Mouse (Mus musculus): Measurements from ENCODE around the gene Pard3b. TPM values are rescaled to one million over a fixed set of nuclear protein-coding genes. Genes with fewer than 3 reads are reported as not detected.
A peak's percentile ranks its signal among the peaks of the same experiment; 100 is the strongest.

Pard3b gene
- polyA plus RNA-seq, 1 experiment from 2014 or later, result 8.8 TPM

- H3K4me1 ChIP-seq (ENCODE audit: control insufficient read depth, insufficient read depth, low read length), result peaks cover 3% of the 10 kb centered on the region
- ATAC-seq (ENCODE audit: low FRiP score) (no peak), DNase-seq (ENCODE audit: low spot score, missing footprints) (no peak)
- H3K27ac ChIP-seq (ENCODE audit: low read depth, low read length), result no peak overlapping the region
- no peak overlapping the region for H3K4me2 ChIP-seq
- no peaks in the 10 kb centered on the region; the same call in 1 of the 2 replicates for H3K27me3 ChIP-seq (ENCODE audit: control insufficient read depth, insufficient read depth, low read length)
- WGBS, result 72% methylated on average over 3 of the region's 3 CpGs
- no peaks in the 10 kb centered on the region for H3K36me3 ChIP-seq (ENCODE audit: control insufficient read depth, insufficient read depth, low read length)
- H3K4me3 ChIP-seq (ENCODE audit: low read depth, low read length), result no peak overlapping the region
- H3K9ac ChIP-seq (ENCODE audit: low read length), result no peak overlapping the region
- H3K9me3 ChIP-seq (ENCODE audit: control insufficient read depth, low read length), result no peaks in the 10 kb centered on the region
These were observed 690.2 kb downstream of the Pard3b start for GRCm38 (mm10) chr1:62328808-62329207.

GRCm38 (mm10) chr1:62333016-62333415 is 694.4 kb downstream of the Pard3b start:
- Histone ChIP-seq H3K4me1 (ENCODE audit: control insufficient read depth, insufficient read depth, low read length) (no peaks in the 10 kb centered on the region), H3K9ac (ENCODE audit: low read length) (no peak overlapping the region), H3K27ac (ENCODE audit: low read depth, low read length) (no peak overlapping the region), H3K4me3 (ENCODE audit: low read depth, low read length) (no peak overlapping the region), H3K36me3 (ENCODE audit: control insufficient read depth, insufficient read depth, low read length) (no peaks in the 10 kb centered on the region), H3K9me3 (ENCODE audit: control insufficient read depth, low read length) (no peaks in the 10 kb centered on the region), H3K4me2 (no peak overlapping the region), H3K27me3 (ENCODE audit: control insufficient read depth, insufficient read depth, low read length) (no peaks in the 10 kb centered on the region)
- 59% methylated on average over 2 of the region's 2 CpGs for WGBS
- ATAC-seq (ENCODE audit: low FRiP score) (no peak), DNase-seq (ENCODE audit: low spot score, missing footprints) (no peak)

GRCm38 (mm10) chr1:62334196-62334595 is 695.6 kb downstream of the Pard3b start:
- Histone ChIP-seq H3K9me3 (ENCODE audit: control insufficient read depth, low read length) (no peaks in the 10 kb centered on the region), H3K27ac (ENCODE audit: low read depth, low read length) (no peak overlapping the region), H3K4me2 (no peak overlapping the region), H3K36me3 (ENCODE audit: control insufficient read depth, insufficient read depth, low read length) (no peaks in the 10 kb centered on the region), H3K9ac (ENCODE audit: low read length) (no peak overlapping the region), H3K4me1 (ENCODE audit: control insufficient read depth, insufficient read depth, low read length) (no peaks in the 10 kb centered on the region), H3K4me3 (ENCODE audit: low read depth, low read length) (no peak overlapping the region), H3K27me3 (ENCODE audit: control insufficient read depth, insufficient read depth, low read length) (no peaks in the 10 kb centered on the region)
- no peak for DNase-seq (ENCODE audit: low spot score, missing footprints)
- 70% methylated on average over 5 of the region's 5 CpGs for WGBS
- no peak for ATAC-seq (ENCODE audit: low FRiP score)

GRCm38 (mm10) chr1:62340261-62340660 is 701.6 kb downstream of the Pard3b start:
- no peak overlapping the region for H3K4me3 ChIP-seq (ENCODE audit: low read depth, low read length)
- ATAC-seq (ENCODE audit: low FRiP score) (no peak), DNase-seq (ENCODE audit: low spot score, missing footprints) (no peak)
- H3K4me2 ChIP-seq, result no peak overlapping the region
- no peaks in the 10 kb centered on the region for H3K4me1 ChIP-seq (ENCODE audit: control insufficient read depth, insufficient read depth, low read length)
- H3K36me3 ChIP-seq (ENCODE audit: control insufficient read depth, insufficient read depth, low read length), result no peaks in the 10 kb centered on the region
- no peaks in the 10 kb centered on the region for H3K9me3 ChIP-seq (ENCODE audit: control insufficient read depth, low read length)
- no peak overlapping the region for H3K9ac ChIP-seq (ENCODE audit: low read length)
- no peaks in the 10 kb centered on the region for H3K27me3 ChIP-seq (ENCODE audit: control insufficient read depth, insufficient read depth, low read length)
- 92% methylated on average over 1 of the region's 1 CpGs for whole genome bisulfite sequencing
- no peak overlapping the region for H3K27ac ChIP-seq (ENCODE audit: low read depth, low read length)

GRCm38 (mm10) chr1:62344286-62344685 is 705.7 kb downstream of the Pard3b start:
- H3K4me1 ChIP-seq (ENCODE audit: control insufficient read depth, insufficient read depth, low read length), result no peaks in the 10 kb centered on the region
- no peaks in the 10 kb centered on the region for H3K9me3 ChIP-seq (ENCODE audit: control insufficient read depth, low read length)
- ATAC-seq (ENCODE audit: low FRiP score) (no peak), DNase-seq (ENCODE audit: low spot score, missing footprints) (peak; percentile 56)
- WGBS, result 65% methylated on average over 4 of the region's 4 CpGs
- no peak overlapping the region for H3K4me2 ChIP-seq
- H3K4me3 ChIP-seq (ENCODE audit: low read depth, low read length), result no peak overlapping the region
- no peaks in the 10 kb centered on the region for H3K27me3 ChIP-seq (ENCODE audit: control insufficient read depth, insufficient read depth, low read length)
- no peak overlapping the region for H3K9ac ChIP-seq (ENCODE audit: low read length)
- H3K27ac ChIP-seq (ENCODE audit: low read depth, low read length), result no peak overlapping the region
- H3K36me3 ChIP-seq (ENCODE audit: control insufficient read depth, insufficient read depth, low read length), result no peaks in the 10 kb centered on the region

- Histone ChIP-seq H3K9ac (ENCODE audit: low read length) (no peak overlapping the region), H3K36me3 (ENCODE audit: control insufficient read depth, insufficient read depth, low read length) (no peaks in the 10 kb centered on the region), H3K9me3 (ENCODE audit: control insufficient read depth, low read length) (no peaks in the 10 kb centered on the region), H3K4me1 (ENCODE audit: control insufficient read depth, insufficient read depth, low read length) (no peaks in the 10 kb centered on the region), H3K27me3 (ENCODE audit: control insufficient read depth, insufficient read depth, low read length) (no peaks in the 10 kb centered on the region), H3K27ac (ENCODE audit: low read depth, low read length) (no peak overlapping the region), H3K4me2 (no peak overlapping the region), H3K4me3 (ENCODE audit: low read depth, low read length) (no peak overlapping the region)
- no peak for ATAC-seq (ENCODE audit: low FRiP score)
- no peak for DNase-seq (ENCODE audit: low spot score, missing footprints)
- 95% methylated on average over 4 of the region's 4 CpGs for WGBS
These were observed 709.7 kb downstream of the Pard3b start for GRCm38 (mm10) chr1:62348371-62348770.

- ATAC-seq (ENCODE audit: low FRiP score), result peak; percentile 63; the same call in 1 of the 2 replicates
These were observed 716.9 kb downstream of the Pard3b start for GRCm38 (mm10) chr1:62355496-62355895.

GRCm38 (mm10) chr1:62374427-62375050 is 735.9 kb downstream of the Pard3b start:
- no peak overlapping the region for H3K4me3 ChIP-seq (ENCODE audit: low read depth, low read length)
- no peaks in the 10 kb centered on the region for H3K27me3 ChIP-seq (ENCODE audit: control insufficient read depth, insufficient read depth, low read length)
- no peaks in the 10 kb centered on the region for H3K36me3 ChIP-seq (ENCODE audit: control insufficient read depth, insufficient read depth, low read length)
- no peaks in the 10 kb centered on the region for H3K4me1 ChIP-seq (ENCODE audit: control insufficient read depth, insufficient read depth, low read length)
- no peak for ATAC-seq (ENCODE audit: low FRiP score)
- H3K27ac ChIP-seq (ENCODE audit: low read depth, low read length), result no peak overlapping the region
- no peak for DNase-seq (ENCODE audit: low spot score, missing footprints)
- no peak overlapping the region for H3K9ac ChIP-seq (ENCODE audit: low read length)
- no peaks in the 10 kb centered on the region for H3K9me3 ChIP-seq (ENCODE audit: control insufficient read depth, low read length)
- 86% methylated on average over 7 of the region's 7 CpGs for WGBS
- H3K4me2 ChIP-seq, result no peak overlapping the region

More at GRCm38 (mm10) chr1:62355496-62355895, 716.9 kb downstream of the Pard3b start:
- H3K4me2 ChIP-seq, result no peak overlapping the region
- no peak overlapping the region for H3K9ac ChIP-seq (ENCODE audit: low read length)
- DNase-seq (ENCODE audit: low spot score, missing footprints), result no peak
- peaks cover 5% of the 10 kb centered on the region for H3K4me1 ChIP-seq (ENCODE audit: control insufficient read depth, insufficient read depth, low read length)
- no peaks in the 10 kb centered on the region for H3K27me3 ChIP-seq (ENCODE audit: control insufficient read depth, insufficient read depth, low read length)
- H3K4me3 ChIP-seq (ENCODE audit: low read depth, low read length), result no peak overlapping the region
- no peak overlapping the region for H3K27ac ChIP-seq (ENCODE audit: low read depth, low read length)
- H3K36me3 ChIP-seq (ENCODE audit: control insufficient read depth, insufficient read depth, low read length), result no peaks in the 10 kb centered on the region
- no peaks in the 10 kb centered on the region for H3K9me3 ChIP-seq (ENCODE audit: control insufficient read depth, low read length)
- WGBS, result 56% methylated on average over 4 of the region's 4 CpGs

GRCm38 (mm10) chr1:62378335-62378734 is 739.7 kb downstream of the Pard3b start:
- Histone ChIP-seq H3K9me3 (ENCODE audit: control insufficient read depth, low read length) (no peaks in the 10 kb centered on the region), H3K36me3 (ENCODE audit: control insufficient read depth, insufficient read depth, low read length) (no peaks in the 10 kb centered on the region)
- 84% methylated on average over 4 of the region's 4 CpGs for WGBS

More at GRCm38 (mm10) chr1:62378335-62378734, 739.7 kb downstream of the Pard3b start:
- H3K4me1 ChIP-seq (ENCODE audit: control insufficient read depth, insufficient read depth, low read length), result no peaks in the 10 kb centered on the region
- no peak overlapping the region for H3K9ac ChIP-seq (ENCODE audit: low read length)
- ATAC-seq (ENCODE audit: low FRiP score) (no peak), DNase-seq (ENCODE audit: low spot score, missing footprints) (no peak)
- no peak overlapping the region for H3K27ac ChIP-seq (ENCODE audit: low read depth, low read length)
- H3K4me3 ChIP-seq (ENCODE audit: low read depth, low read length), result no peak overlapping the region
- no peaks in the 10 kb centered on the region for H3K27me3 ChIP-seq (ENCODE audit: control insufficient read depth, insufficient read depth, low read length)
- no peak overlapping the region for H3K4me2 ChIP-seq

All from midbrain, embryonic 11.5 days (tissue).